Mouse (Mus musculus) heart, embryonic 13.5 days (tissue): ENCODE measurements around the gene Nlgn2. TPM values are rescaled to one million over a fixed set of nuclear protein-coding genes. Genes with fewer than 3 reads are reported as not detected.

Experiments used
- ATAC-seq: fragments of 200-750 bp; cut with Nextera tagmentation; 2 replicates; pipeline ENCODE4 v1.8.0; 2017; ENCODE audit warnings: moderate TSS enrichment; ENCODE audit not compliant: insufficient number of reproducible peaks, low FRiP score, low TSS enrichment; ENCODE audit errors: extremely low read depth
- H3K27ac ChIP-seq: fragments of 300-500 bp; sonication (generic); replicated peaks from 2 replicates; pipeline ENCODE4 v1.5.1; 2015; ENCODE audit warnings: moderate library complexity, mild to moderate bottlenecking, inconsistent platforms
- H3K27me3 ChIP-seq: fragments of 300-500 bp; sonication (generic); replicated peaks from 2 replicates; pipeline ENCODE4 v1.6.1; 2015; ENCODE audit warnings: mild to moderate bottlenecking, inconsistent platforms
- H3K36me3 ChIP-seq: fragments of 300-500 bp; sonication (generic); 2 replicates; pipeline ENCODE4 v1.6.1; 2015; ENCODE audit warnings: mild to moderate bottlenecking, inconsistent platforms
- H3K4me1 ChIP-seq: fragments of 300-500 bp; sonication (generic); 2 replicates; pipeline ENCODE4 v1.6.1; 2015; ENCODE audit warnings: inconsistent platforms
- H3K4me2 ChIP-seq: fragments of 300-500 bp; sonication (generic); 2 replicates; pipeline ENCODE4 v1.6.1; 2015; ENCODE audit warnings: inconsistent platforms, mild to moderate bottlenecking, moderate library complexity
- H3K4me3 ChIP-seq: fragments of 300-500 bp; sonication (generic); 2 replicates; pipeline ENCODE4 v1.5.1; 2015; ENCODE audit warnings: moderate library complexity, mild to moderate bottlenecking, inconsistent platforms
- H3K9ac ChIP-seq: fragments of 300-500 bp; sonication (generic); 2 replicates; pipeline ENCODE4 v1.6.1; 2015; ENCODE audit warnings: inconsistent platforms, mild to moderate bottlenecking, moderate library complexity
- H3K9me3 ChIP-seq: fragments of 300-500 bp; sonication (generic); 2 replicates; pipeline ENCODE4 v1.6.1; 2016; ENCODE audit warnings: inconsistent platforms
- WGBS: fragments of 180-500 bp; shearing (Covaris S2); methylation state at CpG from one replicate; pipeline ENCODE4 v1.1.7; 2015; ENCODE audit warnings: mixed read lengths; 5-methylcytosine and 5-hydroxymethylcytosine counted together
- microRNA-seq: library from miRNA; unstranded; fragments of <30 nt; microRNA quantifications from one replicate; pipeline ENCODE4, GENCODE M21; 2016
- polyA plus RNA-seq: library from polyadenylated mRNA; unstranded; fragments of >200 nt; fragmentation: Nextera tagmentation; extraction: Ambion mirVana; gene quantifications from 2 replicates; pipeline ENCODE4 v1.2.1, GENCODE M21; 2015

Gene Nlgn2
- polyA plus RNA-seq, 1 experiment from 2014 or later: 2.4 TPM

DNA sequence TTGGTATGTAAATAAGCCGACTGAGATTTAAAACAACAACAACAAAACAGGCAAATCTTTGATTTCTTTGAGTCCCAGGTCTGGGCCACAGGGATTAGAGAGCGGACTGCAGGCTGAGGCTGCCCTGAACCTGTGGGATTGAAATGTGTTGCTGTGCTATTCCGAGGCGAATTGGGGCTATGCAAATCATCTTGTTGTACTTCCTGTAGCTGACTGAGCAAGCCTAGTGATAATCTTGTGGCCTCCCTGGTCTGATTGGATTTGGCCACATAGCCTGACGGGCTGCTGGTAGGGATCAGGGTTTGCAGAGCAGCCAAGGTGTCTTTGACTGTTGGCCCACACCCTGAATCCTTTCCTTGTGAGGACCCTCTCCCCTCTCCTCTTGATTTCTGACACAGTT is 62.6 kb downstream of the Nlgn2 start:
- no peak overlapping the region for H3K4me2 ChIP-seq
- peaks cover 5% of the 10 kb centered on the region; the same call in 1 of the 2 replicates for H3K27me3 ChIP-seq
- H3K36me3 ChIP-seq: peaks cover 53% of the 10 kb centered on the region
- ATAC-seq: no peak
- no peak overlapping the region for H3K27ac ChIP-seq
- 50% methylated on average over 5 of the region's 5 CpGs for WGBS
- no peaks in the 10 kb centered on the region for H3K9me3 ChIP-seq
- no peak overlapping the region for H3K4me3 ChIP-seq
- peaks cover 41% of the 10 kb centered on the region for H3K4me1 ChIP-seq
- H3K9ac ChIP-seq: no peak overlapping the region

Small RNAs within 50 kb of the gene (microRNA-seq; reads per million reads assigned to microRNA genes)
- gene Mir6924: not detected

Other genes starting within 250 kb of the Nlgn2 start
- gene Atp1b2, start 231.8 kb downstream of the Nlgn2 start, polyA plus RNA-seq: 24.5 and 25.0 TPM in 2 replicates
- 0.23 and 1.7 TPM in 2 replicates for gene Shbg, start 219.9 kb downstream of the Nlgn2 start, polyA plus RNA-seq
- gene Sat2, start 215.8 kb downstream of the Nlgn2 start, polyA plus RNA-seq: 17.5 and 18.1 TPM in 2 replicates
- gene Fxr2, start 204.8 kb downstream of the Nlgn2 start, polyA plus RNA-seq: 22.1 and 25.6 TPM in 2 replicates
- gene Sox15, start 182.5 kb downstream of the Nlgn2 start, polyA plus RNA-seq: not detected in 2 replicates
- 51.3 and 52.0 TPM in 2 replicates for gene Mpdu1, start 175.1 kb downstream of the Nlgn2 start, polyA plus RNA-seq
- gene Cd68, start 171.6 kb downstream of the Nlgn2 start, polyA plus RNA-seq: 8.8 and 10.5 TPM in 2 replicates
- 372 and 373 TPM in 2 replicates for gene Eif4a1, start 165.4 kb downstream of the Nlgn2 start, polyA plus RNA-seq
- gene Senp3, start 155.7 kb downstream of the Nlgn2 start, polyA plus RNA-seq: 59.2 and 63.5 TPM in 2 replicates
- gene Tnfsf13, start 152.0 kb downstream of the Nlgn2 start, polyA plus RNA-seq: 0.23 and 0.38 TPM in 2 replicates
- gene Tnfsf12, start 141.9 kb downstream of the Nlgn2 start, polyA plus RNA-seq: 4.7 and 5.7 TPM in 2 replicates
- gene Tnfsfm13, start 141.7 kb downstream of the Nlgn2 start, polyA plus RNA-seq: 3.3 and 3.4 TPM in 2 replicates
- gene Polr2a, start 79.1 kb downstream of the Nlgn2 start, polyA plus RNA-seq: 16.1 and 19.1 TPM in 2 replicates
- gene Slc35g3, start 75.8 kb downstream of the Nlgn2 start, polyA plus RNA-seq: 0.19 and 0.51 TPM in 2 replicates
- 2.7 and 3.1 TPM in 2 replicates for gene Zbtb4, start 71.9 kb downstream of the Nlgn2 start, polyA plus RNA-seq
- gene Chrnb1, start 41.8 kb downstream of the Nlgn2 start, polyA plus RNA-seq: 6.8 and 7.9 TPM in 2 replicates
- 2.0 and 2.3 TPM in 2 replicates for gene Fgf11, start 35.9 kb downstream of the Nlgn2 start, polyA plus RNA-seq
- gene Tmem102, start 32.2 kb downstream of the Nlgn2 start, polyA plus RNA-seq: 1.8 and 1.9 TPM in 2 replicates
- gene Gm39566, start 22.5 kb downstream of the Nlgn2 start, polyA plus RNA-seq: not detected in 2 replicates
- not detected in 2 replicates for gene Spem2, start 19.3 kb downstream of the Nlgn2 start, polyA plus RNA-seq
- gene Spem1, start 15.6 kb downstream of the Nlgn2 start, polyA plus RNA-seq: not detected in 2 replicates
- 330 and 361 TPM in 2 replicates for gene Tmem256, start 730 bp upstream of the Nlgn2 start, polyA plus RNA-seq
- gene Plscr3, start 8.6 kb upstream of the Nlgn2 start, polyA plus RNA-seq: 75.4 and 76.2 TPM in 2 replicates
- 0.38 and 0.56 TPM in 2 replicates for gene Tnk1, start 20.9 kb upstream of the Nlgn2 start, polyA plus RNA-seq
- not detected in 2 replicates for gene Tmem95, start 40.2 kb upstream of the Nlgn2 start, polyA plus RNA-seq
- gene Kctd11, start 43.6 kb upstream of the Nlgn2 start, polyA plus RNA-seq: 3.9 TPM in 2 replicates
- 7.0 and 8.2 TPM in 2 replicates for gene Acap1, start 57.8 kb upstream of the Nlgn2 start, polyA plus RNA-seq
- 4.0 and 4.1 TPM in 2 replicates for gene 2810408A11Rik, start 63.2 kb upstream of the Nlgn2 start, polyA plus RNA-seq
- 7.8 and 8.1 TPM in 2 replicates for gene Neurl4, start 63.3 kb upstream of the Nlgn2 start, polyA plus RNA-seq
- gene Gps2, start 76.1 kb upstream of the Nlgn2 start, polyA plus RNA-seq: 45.0 and 52.2 TPM in 2 replicates
- 1,157 and 1,215 TPM in 2 replicates for gene Eif5a, start 84.2 kb upstream of the Nlgn2 start, polyA plus RNA-seq
- 3.1 TPM in 2 replicates for gene Ybx2, start 98.0 kb upstream of the Nlgn2 start, polyA plus RNA-seq
- 25.8 and 30.3 TPM in 2 replicates for gene Slc2a4, start 110.4 kb upstream of the Nlgn2 start, polyA plus RNA-seq
- 6.3 and 7.4 TPM in 2 replicates for gene Cldn7, start 127.0 kb upstream of the Nlgn2 start, polyA plus RNA-seq
- gene Ctdnep1, start 143.4 kb upstream of the Nlgn2 start, polyA plus RNA-seq: 21.0 and 21.1 TPM in 2 replicates
- gene Elp5, start 144.7 kb upstream of the Nlgn2 start, polyA plus RNA-seq: 111 and 119 TPM in 2 replicates
- gene Gabarap, start 153.4 kb upstream of the Nlgn2 start, polyA plus RNA-seq: 456 and 466 TPM in 2 replicates
- 43.8 and 47.9 TPM in 2 replicates for gene Phf23, start 158.0 kb upstream of the Nlgn2 start, polyA plus RNA-seq
- gene Dvl2, start 162.8 kb upstream of the Nlgn2 start, polyA plus RNA-seq: 20.7 and 22.0 TPM in 2 replicates
- gene Acadvl, start 177.6 kb upstream of the Nlgn2 start, polyA plus RNA-seq: 131 and 140 TPM in 2 replicates
- 4.7 and 5.1 TPM in 2 replicates for gene Dlg4, start 179.2 kb upstream of the Nlgn2 start, polyA plus RNA-seq
- 0.24 TPM in 1 of 2 replicates, not detected in the other for gene Asgr1, start 216.3 kb upstream of the Nlgn2 start, polyA plus RNA-seq